Mouse (Mus musculus): Measurements from ENCODE around the gene Hoxd4.

The Hoxd4 gene

GRCm38 (mm10) chr2:74741252-74741978 is 29.7 kb downstream of the Hoxd4 start:
- DNase-seq (ENCODE audit: low spot score) = peak; percentile 66

GRCm38 (mm10) chr2:74741979-74742277 is 30.2 kb downstream of the Hoxd4 start:
- DNase-seq (ENCODE audit: low spot score) = no peak

GRCm38 (mm10) chr2:74745540-74746297 is 34.0 kb downstream of the Hoxd4 start:
- peak; percentile 82 for DNase-seq (ENCODE audit: low spot score)

GRCm38 (mm10) chr2:74746298-74746921 is 34.7 kb downstream of the Hoxd4 start:
- DNase-seq (ENCODE audit: low spot score) = peak; percentile 45

- DNase-seq (ENCODE audit: low spot score) = peak; percentile 68
These were observed 35.3 kb downstream of the Hoxd4 start for GRCm38 (mm10) chr2:74747006-74747405.

GRCm38 (mm10) chr2:74747661-74748141 is 36.0 kb downstream of the Hoxd4 start:
- peak; percentile 49 for DNase-seq (ENCODE audit: low spot score)

- peak; percentile 30 for DNase-seq (ENCODE audit: low spot score)
These were observed 36.8 kb downstream of the Hoxd4 start for GRCm38 (mm10) chr2:74748436-74748995.

- DNase-seq (ENCODE audit: low spot score) = peak; percentile 88
These were observed 37.8 kb downstream of the Hoxd4 start for GRCm38 (mm10) chr2:74749337-74750121.

GRCm38 (mm10) chr2:74750731-74751250 is 39.1 kb downstream of the Hoxd4 start:
- no peak for DNase-seq (ENCODE audit: low spot score)

GRCm38 (mm10) chr2:74751861-74752260 is 40.1 kb downstream of the Hoxd4 start:
- DNase-seq (ENCODE audit: low spot score) = no peak

GRCm38 (mm10) chr2:74752431-74753174 is 40.9 kb downstream of the Hoxd4 start:
- peak; percentile 78 for DNase-seq (ENCODE audit: low spot score)

- DNase-seq (ENCODE audit: low spot score) = no peak
These were observed 41.4 kb downstream of the Hoxd4 start for GRCm38 (mm10) chr2:74753175-74753523.

GRCm38 (mm10) chr2:74753711-74754110 is 42.0 kb downstream of the Hoxd4 start:
- no peak for DNase-seq (ENCODE audit: low spot score)

- peak; percentile 44 for DNase-seq (ENCODE audit: low spot score)
These were observed 48.4 kb downstream of the Hoxd4 start for GRCm38 (mm10) chr2:74760146-74760545.

GRCm38 (mm10) chr2:74761941-74762340 is 50.2 kb downstream of the Hoxd4 start:
- peak; percentile 37 for DNase-seq (ENCODE audit: low spot score)

- DNase-seq (ENCODE audit: low spot score) = peak; percentile 84
These were observed 51.0 kb downstream of the Hoxd4 start, which contains the start of gene Hoxd1 for GRCm38 (mm10) chr2:74762522-74763244. Hoxd1 (plus strand) TSS chr2:74762980.

GRCm38 (mm10) chr2:74763245-74763735 is 51.6 kb downstream of the Hoxd4 start:
- no peak for DNase-seq (ENCODE audit: low spot score)

GRCm38 (mm10) chr2:74763976-74764375 is 52.2 kb downstream of the Hoxd4 start:
- no peak for DNase-seq (ENCODE audit: low spot score)

GRCm38 (mm10) chr2:74774359-74774758 is 62.6 kb downstream of the Hoxd4 start:
- no peak for DNase-seq (ENCODE audit: low spot score)
